Mouse (Mus musculus) liver, embryonic 13.5 days (tissue): Measurements from ENCODE around the gene Tagln. TPM values are rescaled to one million over a fixed set of nuclear protein-coding genes. Genes with fewer than 3 reads are reported as not detected.

Experiments used
- ATAC-seq: fragments of 200-750 bp; cut with Nextera tagmentation; 2 replicates; pipeline ENCODE4 v1.8.0; 2017; ENCODE audit warnings: low read depth, mild to moderate bottlenecking, moderate number of reproducible peaks, moderate library complexity
- DNase-seq: peaks from one replicate; pipeline ENCODE4 v3.0.0; 2022
- H3K27ac ChIP-seq: fragments of 300-500 bp; sonication (generic); 2 replicates; pipeline ENCODE4 v1.5.1; 2015; ENCODE audit warnings: moderate library complexity, mild to moderate bottlenecking, inconsistent platforms
- H3K27me3 ChIP-seq: fragments of 300-500 bp; sonication (generic); 2 replicates; pipeline ENCODE4 v1.6.1; 2015; ENCODE audit warnings: mild to moderate bottlenecking, inconsistent platforms
- H3K36me3 ChIP-seq: fragments of 300-500 bp; sonication (generic); 2 replicates; pipeline ENCODE4 v1.6.1; 2015; ENCODE audit warnings: mild to moderate bottlenecking, inconsistent platforms
- H3K4me1 ChIP-seq: fragments of 300-500 bp; sonication (generic); replicated peaks from 2 replicates; pipeline ENCODE4 v1.6.1; 2015; ENCODE audit warnings: inconsistent platforms
- H3K4me2 ChIP-seq: fragments of 300-500 bp; sonication (generic); 2 replicates; pipeline ENCODE4 v1.6.1; 2015; ENCODE audit warnings: inconsistent platforms, mild to moderate bottlenecking, moderate library complexity
- H3K4me3 ChIP-seq: fragments of 300-500 bp; sonication (generic); replicated peaks from 2 replicates; pipeline ENCODE4 v1.5.1; 2015; ENCODE audit warnings: mild to moderate bottlenecking, inconsistent platforms
- H3K9ac ChIP-seq: fragments of 300-500 bp; sonication (generic); 2 replicates; pipeline ENCODE4 v1.6.1; 2015; ENCODE audit warnings: mild to moderate bottlenecking, inconsistent platforms
- H3K9me3 ChIP-seq: fragments of 300-500 bp; sonication (generic); replicated peaks from 2 replicates; pipeline ENCODE4 v1.6.1; 2016; ENCODE audit warnings: inconsistent platforms
- WGBS: fragments of 180-500 bp; shearing (Covaris S2); methylation state at CpG from one replicate; pipeline ENCODE4 v1.1.7; 2015; ENCODE audit not compliant: insufficient replicate concordance; 5-methylcytosine and 5-hydroxymethylcytosine counted together
- polyA plus RNA-seq: library from polyadenylated mRNA; unstranded; fragments of >200 nt; fragmentation: Nextera tagmentation; extraction: Ambion mirVana; gene quantifications from 2 replicates; pipeline ENCODE4 v1.2.1, GENCODE M21; 2015

Tagln gene
- 7.5 and 8.0 TPM in 2 replicates for polyA plus RNA-seq

- peaks cover 28% of the 10 kb centered on the region for H3K4me1 ChIP-seq
- ATAC-seq = no peak
- peaks cover 34% of the 10 kb centered on the region for H3K36me3 ChIP-seq
- no peak within 1 kb of the TSS; the same call in 1 of the 2 replicates for H3K27ac ChIP-seq
- 19% methylated on average over 21 of the region's 21 CpGs for WGBS
- no peak within 1 kb of the TSS for H3K4me3 ChIP-seq
- H3K9me3 ChIP-seq = no peaks in the 10 kb centered on the region
- no peak for DNase-seq
- H3K27me3 ChIP-seq = peaks cover 20% of the 10 kb centered on the region
- H3K9ac ChIP-seq = no peak within 1 kb of the TSS; the same call in 1 of the 2 replicates
- 0 out of 2 replicates have a peak within 1 kb of the TSS, but pooled peaks have one; percentile 14 for H3K4me2 ChIP-seq
Observed at GRCm38 (mm10) chr9:45935628-45936210, at the start of gene Tagln. Gene Tagln (minus strand): TSS chr9:45936058.

- WGBS = 1% methylated on average over 4 of the region's 4 CpGs
- Histone ChIP-seq H3K36me3 (peaks cover 14% of the 10 kb centered on the region), H3K27me3 (no peaks in the 10 kb centered on the region), H3K9me3 (no peaks in the 10 kb centered on the region), H3K9ac (peak overlapping the region; percentile 93), H3K4me3 (peak overlapping the region; percentile 92), H3K4me1 (peaks cover 43% of the 10 kb centered on the region), H3K4me2 (peak overlapping the region; percentile 80), H3K27ac (peak overlapping the region; percentile 88)
- ATAC-seq = peak; percentile 25; the same call in 1 of the 2 replicates
- no peak for DNase-seq
Observed at GRCm38 (mm10) chr9:45985229-45985567, 49.3 kb upstream of the Tagln start.

- no peaks in the 10 kb centered on the region for H3K9me3 ChIP-seq
Observed at GRCm38 (mm10) chr9:45984409-45985228, 48.8 kb upstream of the Tagln start.

GRCm38 (mm10) chr9:45983676-45984408 is 48.0 kb upstream of the Tagln start:
- no peaks in the 10 kb centered on the region for H3K27me3 ChIP-seq
- no peaks in the 10 kb centered on the region for H3K9me3 ChIP-seq
- ATAC-seq = 0 out of 2 replicates have a peak, but pooled peaks have one; percentile 17
- H3K36me3 ChIP-seq = peaks cover 16% of the 10 kb centered on the region
- H3K4me2 ChIP-seq = peak overlapping the region; percentile 80
- peaks cover 55% of the 10 kb centered on the region for H3K4me1 ChIP-seq
- peak overlapping the region; percentile 92 for H3K4me3 ChIP-seq
- H3K27ac ChIP-seq = peak overlapping the region; percentile 88
- peak overlapping the region; percentile 93 for H3K9ac ChIP-seq
- under 1% methylated on average over 23 of the region's 23 CpGs for WGBS
- peak; percentile 4 for DNase-seq

More at GRCm38 (mm10) chr9:45984409-45985228, 48.8 kb upstream of the Tagln start:
- H3K27me3 ChIP-seq = no peaks in the 10 kb centered on the region
- H3K4me1 ChIP-seq = peaks cover 49% of the 10 kb centered on the region
- ATAC-seq = peak; percentile 89
- H3K4me3 ChIP-seq = peak overlapping the region; percentile 92
- WGBS = under 1% methylated on average over 75 of the region's 76 CpGs
- peak overlapping the region; percentile 88 for H3K27ac ChIP-seq
- DNase-seq = peak; percentile 84
- peak overlapping the region; percentile 93 for H3K9ac ChIP-seq
- H3K4me2 ChIP-seq = peak overlapping the region; percentile 80
- peaks cover 14% of the 10 kb centered on the region for H3K36me3 ChIP-seq

GRCm38 (mm10) chr9:45981331-45981730 is 45.5 kb upstream of the Tagln start:
- Histone ChIP-seq H3K4me3 (no peak overlapping the region), H3K27me3 (no peaks in the 10 kb centered on the region), H3K4me1 (peaks cover 71% of the 10 kb centered on the region), H3K9ac (no peak overlapping the region), H3K4me2 (peak overlapping the region; percentile 15; the same call in 1 of the 2 replicates), H3K27ac (0 out of 2 replicates have a peak overlapping the region, but pooled peaks have one; percentile 31), H3K36me3 (peaks cover 39% of the 10 kb centered on the region), H3K9me3 (no peaks in the 10 kb centered on the region)
- DNase-seq = no peak
- ATAC-seq = no peak

- Histone ChIP-seq H3K4me1 (peaks cover 68% of the 10 kb centered on the region), H3K4me2 (0 out of 2 replicates have a peak overlapping the region, but pooled peaks have one; percentile 26), H3K9me3 (no peaks in the 10 kb centered on the region), H3K36me3 (peaks cover 44% of the 10 kb centered on the region), H3K4me3 (no peak overlapping the region), H3K27ac (peak overlapping the region; percentile 53; the same call in 1 of the 2 replicates), H3K9ac (peak overlapping the region; percentile 33; the same call in 1 of the 2 replicates), H3K27me3 (no peaks in the 10 kb centered on the region)
- 82% methylated on average over 1 of the region's 1 CpGs for WGBS
- DNase-seq = no peak
- ATAC-seq = no peak
Observed at GRCm38 (mm10) chr9:45980611-45981010, 44.8 kb upstream of the Tagln start.

- no peaks in the 10 kb centered on the region for H3K27me3 ChIP-seq
- H3K27ac ChIP-seq = peak overlapping the region; percentile 61
- H3K4me1 ChIP-seq = peaks cover 61% of the 10 kb centered on the region
- peaks cover 50% of the 10 kb centered on the region for H3K36me3 ChIP-seq
- peak overlapping the region; percentile 30; the same call in 1 of the 2 replicates for H3K9ac ChIP-seq
- peak overlapping the region; percentile 30 for H3K4me2 ChIP-seq
- H3K4me3 ChIP-seq = no peak overlapping the region; the same call in 1 of the 2 replicates
- WGBS = 72% methylated on average over 2 of the region's 2 CpGs
- no peaks in the 10 kb centered on the region for H3K9me3 ChIP-seq
- ATAC-seq (peak; percentile 49), DNase-seq (no peak)
Observed at GRCm38 (mm10) chr9:45979778-45980177, 43.9 kb upstream of the Tagln start.

GRCm38 (mm10) chr9:45976884-45977283 is 41.0 kb upstream of the Tagln start:
- WGBS = 84% methylated on average over 2 of the region's 2 CpGs
- no peak overlapping the region for H3K4me2 ChIP-seq
- H3K9ac ChIP-seq = no peak overlapping the region
- no peak overlapping the region for H3K27ac ChIP-seq
- H3K4me1 ChIP-seq = peaks cover 42% of the 10 kb centered on the region
- no peak overlapping the region for H3K4me3 ChIP-seq
- H3K27me3 ChIP-seq = no peaks in the 10 kb centered on the region
- peaks cover 71% of the 10 kb centered on the region for H3K36me3 ChIP-seq
- DNase-seq (no peak), ATAC-seq (no peak)
- no peaks in the 10 kb centered on the region for H3K9me3 ChIP-seq

GRCm38 (mm10) chr9:45963577-45963976 is 27.7 kb upstream of the Tagln start:
- WGBS = 87% methylated on average over 6 of the region's 6 CpGs
- no peak overlapping the region for H3K9ac ChIP-seq
- H3K27ac ChIP-seq = no peak overlapping the region
- ATAC-seq = no peak
- H3K4me3 ChIP-seq = no peak overlapping the region
- no peaks in the 10 kb centered on the region for H3K27me3 ChIP-seq
- DNase-seq = no peak
- H3K4me2 ChIP-seq = no peak overlapping the region
- H3K4me1 ChIP-seq = peaks cover 13% of the 10 kb centered on the region
- H3K9me3 ChIP-seq = no peaks in the 10 kb centered on the region
- H3K36me3 ChIP-seq = peaks cover 84% of the 10 kb centered on the region

- ATAC-seq = no peak
- Histone ChIP-seq H3K27ac (no peak overlapping the region), H3K36me3 (peaks cover 67% of the 10 kb centered on the region), H3K4me3 (no peak overlapping the region), H3K4me2 (no peak overlapping the region), H3K9ac (no peak overlapping the region), H3K27me3 (no peaks in the 10 kb centered on the region), H3K4me1 (peaks cover 13% of the 10 kb centered on the region), H3K9me3 (no peaks in the 10 kb centered on the region)
- 74% methylated on average over 2 of the region's 2 CpGs for WGBS
- DNase-seq = no peak
Observed at GRCm38 (mm10) chr9:45961855-45962254, 26.0 kb upstream of the Tagln start.

- Histone ChIP-seq H3K4me2 (no peak overlapping the region), H3K9ac (no peak overlapping the region), H3K4me3 (no peak overlapping the region), H3K27ac (0 out of 2 replicates have a peak overlapping the region, but pooled peaks have one; percentile 2), H3K4me1 (peaks cover 26% of the 10 kb centered on the region), H3K9me3 (no peaks in the 10 kb centered on the region), H3K36me3 (peaks cover 46% of the 10 kb centered on the region), H3K27me3 (no peaks in the 10 kb centered on the region)
- ATAC-seq = no peak
- no peak for DNase-seq
- 52% methylated on average over 7 of the region's 7 CpGs for WGBS
Observed at GRCm38 (mm10) chr9:45959661-45960060, 23.8 kb upstream of the Tagln start.
